Mouse (Mus musculus) lung, embryonic 16.5 days (tissue): ENCODE measurements around the gene Gm10722. TPM values are rescaled to one million over a fixed set of nuclear protein-coding genes. Genes with fewer than 3 reads are reported as not detected.
"Not testable (repeated sequence)": the region's sequence is repeated elsewhere in the genome, so short reads cannot be mapped to it uniquely, and the experiment has no call there.

ENCODE experiments used
- ATAC-seq: fragments of 200-750 bp; cut with Nextera tagmentation; 2 replicates; pipeline ENCODE4 v1.8.0; 2017; ENCODE audit warnings: low read depth, mild to moderate bottlenecking, moderate library complexity
- H3K27ac ChIP-seq: fragments of 300-500 bp; sonication (generic); 2 replicates; pipeline ENCODE4 v1.5.1; 2014; ENCODE audit warnings: mild to moderate bottlenecking, control low read depth, low read length
- H3K27me3 ChIP-seq: fragments of 300-500 bp; sonication (generic); 2 replicates; pipeline ENCODE4 v1.6.1; 2014; ENCODE audit warnings: low read depth, low read length, mixed read lengths; ENCODE audit not compliant: control insufficient read depth, insufficient read depth
- H3K36me3 ChIP-seq: fragments of 300-500 bp; sonication (generic); 2 replicates; pipeline ENCODE4 v1.6.1; 2014; ENCODE audit warnings: low read length; ENCODE audit not compliant: control insufficient read depth, insufficient read depth
- H3K4me1 ChIP-seq: fragments of 300-500 bp; sonication (generic); replicated peaks from 2 replicates; pipeline ENCODE4 v1.6.1; 2014; ENCODE audit warnings: low read length, mixed read lengths; ENCODE audit not compliant: control insufficient read depth, insufficient read depth
- H3K4me2 ChIP-seq: fragments of 300-500 bp; sonication (generic); 2 replicates; pipeline ENCODE4 v1.6.1; 2014; ENCODE audit warnings: low read depth, low read length, control low read depth
- H3K4me3 ChIP-seq: fragments of 300-500 bp; sonication (generic); 2 replicates; pipeline ENCODE4 v1.5.1; 2014; ENCODE audit warnings: mild to moderate bottlenecking, low read length, control low read depth
- H3K9ac ChIP-seq: fragments of 300-500 bp; sonication (generic); 2 replicates; pipeline ENCODE4 v1.6.1; 2014; ENCODE audit warnings: low read length, control low read depth
- H3K9me3 ChIP-seq: fragments of 300-500 bp; sonication (generic); 2 replicates; pipeline ENCODE4 v1.6.1; 2016; ENCODE audit warnings: low read length; ENCODE audit not compliant: control insufficient read depth
- WGBS: fragments of 180-500 bp; shearing (Covaris S2); extraction: QIAGEN DNeasy Blood & Tissue Kit; methylation state at CpG from one replicate; pipeline ENCODE4 v1.1.7; 2014; 5-methylcytosine and 5-hydroxymethylcytosine counted together
- polyA plus RNA-seq: library from polyadenylated mRNA; unstranded; fragments of >200 nt; fragmentation: Nextera tagmentation; extraction: Ambion mirVana; gene quantifications from 2 replicates; pipeline ENCODE4 v1.2.1, GENCODE M21; 2015

Gene Gm10722
- polyA plus RNA-seq, 1 experiment from 2014 or later, result not detected

GRCm38 (mm10) chr9:3012733-3013279 lies 12.1 kb downstream of the Gm10722 start, which contains the start of gene Gm10721:
Gm10721 (plus strand) TSS chr9:3013140.
- not testable (repeated sequence) for H3K4me1 ChIP-seq, H3K4me3 ChIP-seq, H3K9me3 ChIP-seq, H3K9ac ChIP-seq, H3K27ac ChIP-seq, H3K36me3 ChIP-seq, H3K4me2 ChIP-seq, H3K27me3 ChIP-seq
- ATAC-seq, result peak; percentile 51
- WGBS, result no CpG with 5 or more reads among the region's 11 CpGs

GRCm38 (mm10) chr9:3015354-3015753 lies 14.6 kb downstream of the Gm10722 start, which contains the start of gene Gm10720:
Gm10720 (plus strand) TSS chr9:3015654.
- H3K9me3 ChIP-seq, H3K36me3 ChIP-seq, H3K27ac ChIP-seq, H3K9ac ChIP-seq, H3K4me1 ChIP-seq, ATAC-seq, H3K4me3 ChIP-seq, H3K27me3 ChIP-seq, H3K4me2 ChIP-seq: not testable (repeated sequence)
- 66% methylated on average over 4 of the region's 9 CpGs for WGBS

DNA sequence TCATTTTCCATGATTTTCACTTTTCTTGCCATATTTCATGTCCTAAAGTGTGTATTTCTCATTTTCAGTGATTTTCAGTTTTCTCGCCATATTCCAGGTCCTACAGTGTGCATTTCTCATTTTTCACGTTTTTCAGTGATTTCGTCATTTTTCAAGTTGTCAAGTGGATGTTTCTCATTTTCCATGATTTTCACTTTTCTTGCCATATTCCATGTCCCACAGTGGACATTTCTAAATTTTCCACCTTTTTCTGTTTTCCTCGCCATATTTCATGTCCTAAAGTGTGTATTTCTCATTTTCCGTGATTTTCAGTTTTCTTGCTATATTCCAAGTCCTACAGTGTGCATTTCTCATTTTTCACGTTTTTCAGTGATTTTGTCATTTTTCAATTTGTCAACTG lies 15.2 kb downstream of the Gm10722 start:
- not testable (repeated sequence) for H3K4me2 ChIP-seq, H3K27ac ChIP-seq, H3K9me3 ChIP-seq, H3K27me3 ChIP-seq, H3K9ac ChIP-seq, H3K4me1 ChIP-seq, H3K36me3 ChIP-seq, ATAC-seq, H3K4me3 ChIP-seq
- 71% methylated on average over 4 of the region's 6 CpGs for WGBS

GRCm38 (mm10) chr9:3017108-3017507 lies 16.4 kb downstream of the Gm10722 start, which contains the start of gene Gm10719:
Gm10719 (plus strand) TSS chr9:3017408.
- not testable (repeated sequence) for H3K4me2 ChIP-seq, H3K9ac ChIP-seq, H3K4me1 ChIP-seq, H3K27me3 ChIP-seq, H3K36me3 ChIP-seq, H3K27ac ChIP-seq, H3K9me3 ChIP-seq, ATAC-seq, H3K4me3 ChIP-seq
- WGBS, result no CpG with 5 or more reads among the region's 9 CpGs

GRCm38 (mm10) chr9:3018944-3019343 lies 18.2 kb downstream of the Gm10722 start:
- not testable (repeated sequence) for H3K4me2 ChIP-seq, H3K9ac ChIP-seq, H3K36me3 ChIP-seq, H3K4me3 ChIP-seq, H3K9me3 ChIP-seq, ATAC-seq, H3K4me1 ChIP-seq, H3K27me3 ChIP-seq, H3K27ac ChIP-seq
- WGBS, result 66% methylated on average over 9 of the region's 9 CpGs

- WGBS, result 81% methylated on average over 11 of the region's 19 CpGs
- ATAC-seq, result peak; percentile 63
- not testable (repeated sequence) for H3K9ac ChIP-seq, H3K9me3 ChIP-seq, H3K4me1 ChIP-seq, H3K4me3 ChIP-seq, H3K36me3 ChIP-seq, H3K4me2 ChIP-seq, H3K27me3 ChIP-seq, H3K27ac ChIP-seq
These were observed 19.4 kb downstream of the Gm10722 start for GRCm38 (mm10) chr9:3019835-3020727.

GRCm38 (mm10) chr9:3022316-3023008 lies 21.7 kb downstream of the Gm10722 start:
- H3K4me2 ChIP-seq, H3K9ac ChIP-seq, H3K4me1 ChIP-seq, H3K9me3 ChIP-seq, ATAC-seq, H3K27me3 ChIP-seq, H3K27ac ChIP-seq, H3K4me3 ChIP-seq, H3K36me3 ChIP-seq: not testable (repeated sequence)
- 69% methylated on average over 9 of the region's 13 CpGs for WGBS

DNA sequence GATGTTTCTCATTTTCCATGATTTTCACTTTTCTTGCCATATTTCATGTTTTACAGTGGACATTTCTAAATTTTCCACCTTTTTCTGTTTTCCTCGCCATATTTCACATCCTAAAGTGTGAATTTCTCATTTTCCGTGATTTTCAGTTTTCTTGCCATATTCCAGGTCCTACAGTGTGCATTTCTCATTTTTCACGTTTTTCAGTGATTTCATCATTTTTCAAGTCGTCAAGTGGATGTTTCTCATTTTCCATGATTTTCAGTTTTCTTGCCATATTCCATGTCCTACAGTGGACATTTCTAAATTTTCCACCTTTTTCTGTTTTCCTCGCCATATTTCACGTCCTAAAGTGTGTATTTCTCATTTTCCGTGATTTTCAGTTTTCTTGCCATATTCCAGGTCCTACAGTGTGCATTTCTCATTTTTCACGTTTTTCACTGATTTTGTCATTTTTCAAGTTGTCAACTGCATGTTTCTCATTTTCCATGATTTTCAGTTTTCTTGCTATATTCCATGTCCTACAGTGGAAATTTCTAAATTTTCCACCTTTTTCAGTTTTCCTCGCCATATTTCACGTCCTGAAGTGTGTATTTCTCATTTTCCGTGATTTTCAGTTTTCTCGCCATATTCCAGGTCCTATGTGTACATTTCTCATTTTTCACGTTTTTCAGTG lies 22.7 kb downstream of the Gm10722 start, which contains the start of gene Gm10718:
Gene Gm10718 (plus strand): TSS at position 236 of the 673 bp plus-strand sequence.
- not testable (repeated sequence) for ATAC-seq, H3K9me3 ChIP-seq, H3K27ac ChIP-seq, H3K4me2 ChIP-seq, H3K4me3 ChIP-seq, H3K36me3 ChIP-seq, H3K9ac ChIP-seq, H3K27me3 ChIP-seq, H3K4me1 ChIP-seq
- WGBS, result 72% methylated on average over 9 of the region's 13 CpGs
